Mouse (Mus musculus): ENCODE data around the gene Nos1ap.

Nos1ap gene

DNA sequence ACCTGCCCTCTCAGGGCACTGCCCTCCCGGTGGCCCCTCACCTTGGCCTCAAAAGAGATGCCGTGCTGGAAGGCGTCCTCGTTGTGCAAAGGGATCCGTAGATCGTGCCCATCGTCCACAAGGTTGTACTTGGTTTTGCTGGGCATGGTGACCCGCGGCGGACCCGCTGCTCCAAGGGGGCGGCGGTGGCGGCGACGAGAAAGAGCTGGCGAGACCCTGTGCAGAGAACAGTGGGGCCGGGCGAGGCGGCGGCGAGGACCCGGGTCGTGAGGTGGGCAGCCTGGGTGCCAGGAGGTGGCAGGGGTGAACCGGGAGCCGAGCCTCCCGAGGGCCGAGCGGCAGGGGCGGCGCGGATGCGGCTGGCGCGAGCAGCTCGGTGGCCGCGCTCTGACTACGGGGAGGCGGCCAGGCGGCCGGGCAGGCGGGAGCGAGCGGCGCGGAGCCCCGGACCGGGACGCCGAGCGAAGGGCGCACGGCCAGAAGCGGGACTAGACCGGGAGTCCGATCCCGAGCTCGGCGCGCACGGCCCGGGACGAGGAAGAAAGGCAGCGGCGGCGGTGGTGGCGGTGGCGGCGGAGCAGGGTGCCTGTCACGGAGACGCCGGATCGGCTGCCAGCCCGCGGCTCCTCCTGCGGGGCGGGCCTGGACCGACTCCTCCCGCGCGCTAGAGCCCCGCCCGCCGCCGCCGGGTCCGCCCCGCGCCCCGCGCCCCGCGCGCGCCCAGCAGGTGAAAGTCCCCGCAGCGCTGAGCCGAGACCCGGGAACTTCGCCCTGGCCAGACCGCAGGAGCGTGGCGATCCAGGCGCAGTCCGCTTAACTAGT lies at the start of gene Nos1ap:
TSS of gene Nos1ap (minus strand) at position 643 of the 822 bp plus-strand sequence.
- in situ Hi-C loops (cut with MboI; ENCODE audit: low sequenced_read_pairs), result no loop called here

GRCm38 (mm10) chr1:170638941-170639340 lies 49.3 kb upstream of the Nos1ap start:
- in situ Hi-C loops (cut with MboI; ENCODE audit: low sequenced_read_pairs), result loop anchor here (25.0 kb wide), 1 partner anchor 198 kb away; no protein-coding TSS in a partner anchor

GRCm38 (mm10) chr1:170632856-170633255 lies 43.2 kb upstream of the Nos1ap start:
- in situ Hi-C loops (cut with MboI; ENCODE audit: low sequenced_read_pairs), result loop anchor here (25.0 kb wide), 1 partner anchor 204 kb away; no protein-coding TSS in a partner anchor

DNA sequence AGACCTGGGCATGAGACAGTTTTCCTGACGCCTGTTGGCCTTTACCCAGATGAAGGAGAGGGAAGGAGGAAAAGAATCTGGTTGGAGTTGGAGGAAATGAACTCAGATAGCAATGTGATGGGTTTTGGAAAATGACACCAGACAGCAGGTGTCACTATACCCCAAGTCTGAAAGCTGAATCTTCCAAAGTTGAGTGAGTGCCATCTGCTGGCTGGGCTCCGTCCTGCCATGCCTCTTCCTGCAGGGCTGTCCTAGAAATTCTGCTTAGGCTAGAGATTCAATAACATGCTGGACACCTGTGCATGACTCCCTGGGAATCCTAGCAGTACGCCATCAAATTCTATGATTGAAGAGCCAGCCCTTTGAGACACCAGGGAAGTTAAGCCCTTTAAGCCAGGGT lies 42.7 kb upstream of the Nos1ap start:
- in situ Hi-C loops (cut with MboI; ENCODE audit: low sequenced_read_pairs), result loop anchor here (25.0 kb wide), 1 partner anchor 205 kb away; no protein-coding TSS in a partner anchor

DNA sequence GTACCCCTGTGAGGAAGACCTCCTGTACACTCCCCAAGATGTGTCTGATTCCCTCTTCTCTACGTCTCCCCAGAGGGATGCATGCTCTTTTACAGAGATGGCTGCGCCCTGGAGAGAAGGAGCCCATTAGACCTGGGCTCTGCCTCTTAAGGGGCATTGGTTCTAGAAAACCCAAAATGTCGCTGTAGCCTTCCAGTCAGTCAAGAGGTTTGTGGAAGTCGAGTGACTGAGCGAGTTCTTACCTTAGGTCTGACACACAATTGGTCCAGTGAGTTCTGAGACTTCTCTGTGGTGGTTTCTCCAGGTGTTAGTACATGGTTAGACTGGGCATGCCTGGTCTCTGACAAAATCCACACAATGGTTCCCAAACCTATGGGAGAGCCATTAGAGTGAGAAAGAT lies 41.9 kb upstream of the Nos1ap start:
- in situ Hi-C loops (cut with MboI; ENCODE audit: low sequenced_read_pairs), result loop anchor here (25.0 kb wide), 1 partner anchor 206 kb away; no protein-coding TSS in a partner anchor

DNA sequence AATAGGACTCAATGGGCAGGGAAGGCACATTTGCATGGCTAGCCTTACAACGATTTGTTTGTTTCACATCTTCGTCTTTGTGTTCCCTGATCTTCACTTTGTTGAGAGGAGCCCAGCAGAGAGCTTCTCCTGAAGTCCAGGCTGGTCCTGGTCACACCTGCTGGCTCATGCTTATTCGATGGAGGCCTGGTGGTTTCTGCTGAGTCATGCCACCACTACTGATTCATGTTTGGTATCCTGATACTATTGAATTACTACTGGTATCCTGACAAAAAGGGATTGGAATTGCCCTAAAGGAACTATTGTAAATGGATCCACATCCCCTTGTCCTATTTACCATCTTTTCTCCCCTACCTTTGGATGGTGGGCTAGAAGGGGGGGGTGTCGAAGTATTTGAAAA lies 40.8 kb upstream of the Nos1ap start:
- in situ Hi-C loops (cut with MboI; ENCODE audit: low sequenced_read_pairs), result loop anchor here (25.0 kb wide), 1 partner anchor 207 kb away; no protein-coding TSS in a partner anchor

DNA sequence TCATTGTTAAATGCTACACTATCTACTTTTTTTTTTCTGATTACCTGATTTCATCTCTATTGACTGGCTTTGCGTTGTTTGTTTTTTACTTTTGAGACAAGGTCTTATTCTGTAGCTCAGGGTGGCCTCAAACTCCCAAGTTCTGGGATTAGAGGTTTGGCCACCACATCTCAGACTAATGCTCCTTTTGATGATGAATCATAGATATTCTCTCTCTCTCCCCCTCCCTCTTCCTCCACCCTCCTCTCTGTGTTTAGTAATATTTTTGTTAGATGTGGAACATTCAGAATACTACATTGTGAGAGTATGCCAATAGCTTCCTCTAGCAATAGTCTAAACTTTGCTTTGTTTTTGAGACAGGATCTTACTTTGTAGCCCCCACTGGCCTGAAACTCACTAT lies 33.8 kb upstream of the Nos1ap start:
- in situ Hi-C loops (cut with MboI; ENCODE audit: low sequenced_read_pairs), result no loop called here

- in situ Hi-C loops (cut with MboI; ENCODE audit: low sequenced_read_pairs), result no loop called here
These were observed 33.3 kb upstream of the Nos1ap start for GRCm38 (mm10) chr1:170622934-170623333.

- in situ Hi-C loops (cut with MboI; ENCODE audit: low sequenced_read_pairs), result no loop called here
These were observed 30.2 kb upstream of the Nos1ap start for GRCm38 (mm10) chr1:170619686-170620374.

GRCm38 (mm10) chr1:170612968-170613872 lies 23.6 kb upstream of the Nos1ap start:
- in situ Hi-C loops (cut with MboI; ENCODE audit: low sequenced_read_pairs), result no loop called here

DNA sequence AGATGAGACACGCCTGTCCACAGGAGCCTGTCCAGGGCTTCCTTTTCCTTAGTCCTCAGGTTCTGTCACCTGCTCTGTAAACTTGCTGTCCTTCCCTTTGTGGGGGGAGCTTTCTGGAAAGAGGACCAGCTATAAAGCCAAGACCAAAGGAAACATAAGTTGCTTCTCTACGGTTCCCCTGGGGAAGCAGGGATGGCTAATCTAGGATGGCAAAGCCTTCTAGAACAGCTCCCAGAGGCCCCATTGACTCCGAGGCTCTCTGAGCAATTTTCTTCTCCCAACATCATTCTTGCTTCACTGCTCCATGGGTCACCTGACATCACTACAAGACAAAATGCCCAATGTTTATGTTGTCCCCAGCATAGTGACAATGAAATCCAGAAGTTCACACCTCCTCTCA lies 22.0 kb upstream of the Nos1ap start:
- in situ Hi-C loops (cut with MboI; ENCODE audit: low sequenced_read_pairs), result no loop called here

DNA sequence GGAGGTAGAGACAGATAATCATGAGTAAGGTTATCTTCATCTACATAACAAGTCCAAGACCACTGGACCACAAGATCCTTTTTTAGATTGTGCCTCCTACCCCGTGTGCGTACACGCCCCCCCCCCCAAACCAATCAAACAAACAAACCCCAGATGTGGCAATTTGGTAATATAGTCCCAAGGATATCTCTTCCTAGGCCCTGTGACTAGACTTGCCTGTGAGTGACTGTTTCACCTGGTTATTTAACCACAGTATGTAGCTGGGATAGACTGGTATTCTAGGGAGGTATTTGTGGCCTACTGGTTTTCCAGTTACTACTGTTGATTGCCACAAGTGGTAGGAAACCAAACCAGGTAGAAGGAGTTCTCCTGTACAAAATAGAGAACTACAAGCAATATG lies 21.0 kb upstream of the Nos1ap start:
- in situ Hi-C loops (cut with MboI; ENCODE audit: low sequenced_read_pairs), result no loop called here

- in situ Hi-C loops (cut with MboI; ENCODE audit: low sequenced_read_pairs), result no loop called here
These were observed 20.6 kb upstream of the Nos1ap start for GRCm38 (mm10) chr1:170610289-170610688.

- in situ Hi-C loops (cut with MboI; ENCODE audit: low sequenced_read_pairs), result no loop called here
These were observed 20.2 kb upstream of the Nos1ap start for GRCm38 (mm10) chr1:170609872-170610271.

DNA sequence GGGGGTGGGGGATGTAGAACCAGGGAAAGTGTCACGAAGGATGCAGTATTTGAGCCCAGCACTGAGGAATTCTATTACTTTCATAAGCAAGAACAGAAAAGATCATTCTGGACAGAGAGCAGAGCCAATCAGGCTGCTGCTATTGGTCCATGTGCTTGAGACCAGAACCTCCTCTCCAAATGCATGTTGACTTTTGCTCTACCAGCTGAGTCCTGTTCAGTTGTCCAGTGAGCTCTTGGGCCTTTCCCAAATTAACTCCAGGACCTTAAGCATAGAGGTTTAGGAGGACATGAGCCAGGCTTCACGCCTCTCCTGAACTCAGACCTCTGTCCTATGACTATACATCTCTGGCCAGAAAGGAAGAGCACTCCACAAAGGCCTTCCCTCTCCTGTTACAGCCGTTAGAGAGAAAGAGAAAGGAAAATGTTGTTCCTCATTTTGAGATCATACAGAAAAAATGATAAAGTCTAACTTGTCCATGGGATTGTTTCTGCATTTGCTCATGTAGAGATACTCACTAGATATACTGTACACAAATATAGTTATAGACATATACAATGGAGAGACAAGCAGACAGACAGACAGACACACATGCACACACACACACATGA lies 18.9 kb upstream of the Nos1ap start:
- in situ Hi-C loops (cut with MboI; ENCODE audit: low sequenced_read_pairs), result no loop called here

DNA sequence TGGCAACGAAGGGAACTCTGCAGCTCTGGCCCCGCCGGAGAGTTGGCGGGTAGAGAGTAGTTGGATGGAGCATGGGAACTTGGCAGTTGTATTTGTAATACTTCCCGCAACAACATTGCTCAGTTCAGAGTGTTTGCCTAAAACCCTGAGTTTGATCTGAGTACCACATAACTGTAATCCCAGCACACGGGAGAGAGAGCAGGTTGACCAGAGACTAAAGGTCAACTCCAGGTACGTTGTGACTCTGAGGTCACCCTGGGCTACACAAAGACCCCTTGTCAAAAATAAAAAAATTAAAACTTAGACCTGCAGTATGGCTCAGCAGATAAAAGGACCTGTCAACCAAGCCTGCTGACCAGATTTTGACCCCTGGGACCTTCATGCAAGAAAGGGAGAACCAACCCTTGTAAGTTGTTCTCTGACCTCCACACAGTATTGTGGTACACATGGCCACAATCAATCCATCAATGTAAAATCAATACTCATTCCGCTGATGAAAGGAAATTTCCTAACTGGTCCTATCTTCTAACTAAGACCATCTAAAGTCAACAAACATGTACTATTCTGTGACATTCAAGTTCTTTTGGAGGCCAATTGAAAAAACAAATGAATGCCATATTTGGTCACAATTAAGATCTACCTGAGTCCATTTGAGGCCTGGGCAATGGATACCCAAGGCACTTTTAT lies 17.7 kb upstream of the Nos1ap start:
- in situ Hi-C loops (cut with MboI; ENCODE audit: low sequenced_read_pairs), result no loop called here

DNA sequence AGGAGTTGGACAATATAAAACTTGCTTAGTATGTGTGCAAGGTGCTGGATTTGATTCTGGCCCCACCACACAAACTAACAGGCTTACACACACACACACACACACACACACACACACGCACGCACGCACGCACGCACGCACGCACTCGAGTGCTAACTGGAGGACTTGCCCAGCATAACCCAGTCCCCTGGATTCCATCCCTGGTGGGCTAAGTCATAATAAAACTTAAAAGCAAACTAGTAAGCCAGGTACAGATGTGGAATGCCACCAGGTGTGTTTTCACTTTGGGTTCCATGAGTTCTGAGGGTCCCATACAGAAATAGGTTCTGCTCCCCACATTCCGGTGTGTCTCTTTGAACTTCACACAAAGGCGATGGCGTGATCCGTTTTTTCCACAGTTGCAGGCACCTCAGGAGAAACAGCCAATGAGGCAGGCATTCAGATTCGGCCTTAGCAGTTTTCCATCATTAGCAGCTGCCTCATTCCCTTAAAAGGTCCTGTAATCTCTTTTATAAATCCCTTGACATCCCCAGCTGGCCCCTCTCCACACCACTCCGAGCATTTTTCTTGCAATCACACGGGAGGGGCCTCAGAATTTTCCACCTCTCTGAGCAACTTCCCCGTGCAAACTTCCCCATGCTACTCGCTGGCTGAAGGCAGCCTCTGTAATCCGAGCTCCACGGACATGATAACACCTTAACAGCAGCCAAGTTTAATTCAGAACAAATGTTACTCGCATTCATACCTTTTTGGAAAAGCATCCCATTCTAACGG lies 15.8 kb upstream of the Nos1ap start:
- in situ Hi-C loops (cut with MboI; ENCODE audit: low sequenced_read_pairs), result no loop called here

DNA sequence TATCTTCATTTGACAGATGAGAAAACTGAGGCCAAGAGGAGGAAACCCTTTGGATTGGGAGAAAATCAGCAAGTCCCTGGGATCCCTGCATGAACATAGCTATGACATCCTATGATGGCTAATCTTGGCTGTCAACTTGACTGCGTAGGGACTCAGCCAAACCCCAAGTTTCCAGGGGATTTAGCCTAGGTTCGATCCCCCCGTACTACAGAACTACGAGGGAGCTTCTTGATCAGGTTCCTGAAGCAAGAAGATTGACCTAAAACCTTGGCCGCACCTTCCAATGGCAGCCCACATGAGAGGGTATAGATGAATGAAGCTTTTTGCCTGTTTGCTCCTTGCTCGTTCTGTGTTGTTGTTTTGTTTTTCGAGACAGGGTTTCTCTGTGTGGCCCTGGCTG lies 4.9 kb upstream of the Nos1ap start:
- in situ Hi-C loops (cut with MboI; ENCODE audit: low sequenced_read_pairs), result no loop called here

DNA sequence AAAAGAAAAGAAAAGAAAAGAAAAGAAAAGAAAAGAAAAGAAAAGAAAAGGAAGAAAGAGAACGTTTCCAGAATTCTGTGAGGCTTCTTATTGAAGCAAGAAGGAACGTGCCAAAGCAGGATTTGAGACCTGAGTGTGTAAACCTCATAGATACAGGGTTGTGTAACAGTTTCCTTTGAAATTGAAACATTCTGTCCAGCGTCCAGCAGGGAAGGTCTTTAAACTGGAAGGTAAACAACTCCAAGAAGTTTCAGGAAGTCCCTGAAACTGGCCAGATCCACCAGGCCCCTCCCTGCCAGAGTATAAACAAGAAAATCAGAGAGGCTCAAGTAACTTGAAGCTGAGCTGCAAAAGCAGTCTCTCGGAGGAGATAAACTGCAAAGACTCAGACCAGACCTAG lies 870 bp upstream of the Nos1ap start:
- in situ Hi-C loops (cut with MboI; ENCODE audit: low sequenced_read_pairs), result no loop called here
